In the genomic region with DNA sequence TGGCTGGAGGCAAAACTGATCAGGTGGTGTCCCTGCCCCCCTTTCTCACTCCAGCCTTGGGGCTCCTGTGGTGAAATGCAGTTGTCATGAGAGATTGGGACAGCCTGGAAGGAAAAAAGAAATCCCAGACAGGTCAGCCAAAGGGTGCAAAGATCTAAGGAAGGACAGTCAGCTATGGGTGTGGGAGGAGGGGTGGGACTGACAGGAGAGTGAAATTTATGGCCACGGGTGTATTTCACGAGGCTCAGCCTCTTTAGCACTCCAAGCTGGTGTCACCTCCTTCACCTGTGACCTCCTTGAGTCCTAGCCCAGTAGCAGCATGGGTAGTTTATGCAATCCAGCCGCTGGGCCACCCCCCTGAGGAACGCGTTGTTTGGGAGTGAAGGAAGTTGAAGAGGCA, we compare ENCODE assay signal across 11 mouse cellular contexts.
DNase-seq lines count a peak whose midpoint lies in the region; ATAC-seq and TF ChIP-seq lines count a peak whose summit lies in the region.
"Had no signal": no experiment of that assay in that cellular context is flagged by ENCODE, and none has a peak within 500 bp of the region (broad histone marks: within the 10 kb centered on the region; RNA-seq: fewer than 3 reads in every experiment).

No protein-coding gene starts in this region.

- H3K27ac ChIP-seq in heart, embryonic 14.5 days (replicated peaks in 1 of 2; ENCODE audit: control insufficient read depth in 1 of 2, insufficient read depth in 1 of 2, low read depth in 2 of 2, low read length in 2 of 2), result peak overlapping the region; percentile 34 to 72; a peak in 3 of 4 replicates
- H3K27ac ChIP-seq in layer of hippocampus, adult 2 months, result no peak overlapping the region
- H3K27ac ChIP-seq: stomach, embryonic 15.5 days had no signal

- DNase-seq in embryo, embryonic 10 days (ENCODE audit: low spot score), result peak; percentile 60
- no peak for DNase-seq in embryo, embryonic 11 days
- DNase-seq in adipocyte (ENCODE audit: low spot score), result peak; percentile 66
- peak; percentile 34 to 65 for DNase-seq in kidney, postnatal 36 days
- no peak for DNase-seq in layer of hippocampus, adult 2 months (ENCODE audit: low spot score in 2 of 2)
- no peak for DNase-seq in left cerebral cortex, adult 9 months (ENCODE audit: low spot score in 2 of 2)
- DNase-seq in layer of hippocampus, postnatal 25 days (ENCODE audit: extremely low spot score in 1 of 2, low spot score in 1 of 2), result no peak
- DNase-seq: cerebellum, adult 11 months had no signal

- no peaks in the 10 kb centered on the region for H3K9me3 ChIP-seq in heart, embryonic 14.5 days (ENCODE audit: control insufficient read depth, low read length)
- H3K9me3 ChIP-seq: stomach, embryonic 15.5 days had no signal

- ATAC-seq in heart, embryonic 14.5 days (ENCODE audit: insufficient number of reproducible peaks, insufficient read depth, low FRiP score, low read depth), result no peak
- ATAC-seq: Patski had no signal

- H3K4me3 ChIP-seq in heart, embryonic 14.5 days (ENCODE audit: control insufficient read depth in 1 of 2, insufficient read depth in 1 of 2, low read depth in 1 of 2, low read length in 2 of 2), result no peak overlapping the region
- no peak overlapping the region for H3K4me3 ChIP-seq in layer of hippocampus, adult 2 months
- H3K4me3 ChIP-seq: stomach, embryonic 15.5 days had no signal

- TF ChIP-seq CTCF in layer of hippocampus, adult 2 months (conservative IDR thresholded peaks at IDR 0.05), result no peak

- H3K4me1 ChIP-seq in heart, embryonic 14.5 days (ENCODE audit: control insufficient read depth in 2 of 2, insufficient read depth in 2 of 2, low read length in 2 of 2), result peaks cover 34 to 82% of the 10 kb centered on the region in 2 experiments
- H3K4me1 ChIP-seq: stomach, embryonic 15.5 days had no signal

- H3K9ac ChIP-seq in heart, embryonic 14.5 days (ENCODE audit: low read length), result no peak overlapping the region
- H3K9ac ChIP-seq: stomach, embryonic 15.5 days had no signal

- no peaks in the 10 kb centered on the region for H3K36me3 ChIP-seq in heart, embryonic 14.5 days (ENCODE audit: control insufficient read depth, insufficient read depth, low read length)
- H3K36me3 ChIP-seq: stomach, embryonic 15.5 days had no signal

- H3K27me3 ChIP-seq in heart, embryonic 14.5 days (ENCODE audit: control insufficient read depth, insufficient read depth, low read length), result no peaks in the 10 kb centered on the region
- H3K27me3 ChIP-seq: Patski; stomach, embryonic 15.5 days had no signal

- H3K4me2 ChIP-seq in heart, embryonic 14.5 days (ENCODE audit: low read length), result no peak overlapping the region
- H3K4me2 ChIP-seq: stomach, embryonic 15.5 days had no signal

- WGBS in heart, embryonic 14.5 days, result 28% methylated on average over 5 of the region's 5 CpGs

Comparison
In these comparisons a context has a peak if more than half of its experiments do, and no peak if none do; other contexts are left out.
1. DNase-seq: peak in embryo, embryonic 10 days (single experiment), adipocyte (single experiment) and kidney, postnatal 36 days (2 of 2); none in embryo, embryonic 11 days (single experiment), layer of hippocampus, adult 2 months (0 of 2), left cerebral cortex, adult 9 months (0 of 2) and layer of hippocampus, postnatal 25 days (0 of 2).